Mouse (Mus musculus) heart, adult 18-20 months (tissue): Measurements from ENCODE around the gene Bcam. TPM values are rescaled to one million over a fixed set of nuclear protein-coding genes. Genes with fewer than 3 reads are reported as not detected.

Experiments used
- DNase-seq, 2 experiments: peaks; one replicate each; pipeline ENCODE4 v3.0.0; 2021 to 2022; ENCODE audit warnings: mixed read lengths in 1 of 2
- total RNA-seq, 2 experiments: library from RNA; stranded (reverse); gene quantifications; 2 replicates each; pipeline ENCODE4 v1.2.3; 2021

Gene Bcam
- total RNA-seq, 2 experiments from 2014 or later = 192 to 199 TPM

DNA sequence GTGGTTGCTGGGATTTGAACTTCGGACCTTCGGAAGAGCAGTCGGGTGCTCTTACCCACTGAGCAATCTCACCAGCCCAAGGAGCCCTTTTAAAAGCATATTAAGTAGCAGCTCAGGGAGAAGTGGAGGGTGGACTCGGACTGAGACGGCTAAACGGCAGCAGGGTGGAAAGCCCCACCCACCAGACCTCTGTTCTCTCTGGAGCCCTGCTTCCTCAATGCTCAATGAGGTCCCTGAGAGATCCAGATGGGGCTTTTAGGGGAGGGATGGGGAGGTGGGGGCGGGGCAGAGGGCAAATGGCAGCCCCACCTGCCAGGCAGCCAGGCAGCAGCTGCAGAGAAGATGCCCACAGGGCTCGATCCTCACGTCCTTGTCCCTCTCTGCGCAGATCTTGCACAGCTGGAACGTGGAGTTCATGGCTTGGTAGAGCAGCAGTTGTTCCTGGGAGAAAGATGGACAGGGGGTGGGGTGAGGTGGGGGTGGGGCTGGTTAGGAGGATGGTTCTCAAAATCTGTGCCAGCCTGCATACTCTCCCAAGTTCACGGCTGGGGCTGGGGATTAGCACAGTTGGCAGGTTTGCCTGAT, 15.2 kb upstream of the Bcam start:
- DNase-seq = no peak

DNA sequence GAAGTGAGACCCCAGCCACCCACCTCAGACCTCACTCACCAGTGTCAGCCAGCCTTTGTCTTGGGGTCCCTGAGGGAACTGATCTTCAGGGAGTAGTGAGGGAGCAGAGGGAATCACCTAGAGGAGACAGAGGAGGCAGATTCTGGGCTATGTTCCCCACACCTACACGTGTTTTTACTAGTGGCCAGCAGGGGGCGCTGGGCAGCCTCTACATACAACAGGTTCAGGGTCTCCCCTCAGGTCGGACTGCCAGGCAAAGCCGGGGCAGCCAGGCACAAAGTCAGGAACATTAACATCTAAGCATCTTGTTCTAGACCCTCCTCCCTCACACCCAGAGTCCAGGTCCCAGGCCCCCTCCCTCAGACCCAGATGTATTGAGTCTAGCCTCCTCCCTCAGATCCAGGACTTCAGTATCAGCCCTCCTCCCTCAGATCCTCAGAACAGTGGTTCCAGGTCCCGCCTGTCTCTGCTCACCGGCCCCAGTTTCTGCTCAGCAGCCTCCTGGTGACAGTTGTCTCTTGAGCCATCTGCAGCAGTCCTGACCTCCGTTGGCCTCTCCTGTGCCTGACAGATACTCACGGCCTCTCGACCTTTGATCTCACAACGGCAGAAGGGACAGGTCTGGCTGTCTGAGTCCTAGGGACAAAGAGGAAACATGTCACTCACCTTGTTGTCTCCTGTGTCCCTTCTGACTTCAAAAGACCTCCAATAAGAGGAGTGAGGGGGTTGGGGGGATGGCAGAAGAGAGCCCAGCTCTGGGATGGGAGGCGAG, 14.1 kb upstream of the Bcam start:
- no peak for DNase-seq

DNA sequence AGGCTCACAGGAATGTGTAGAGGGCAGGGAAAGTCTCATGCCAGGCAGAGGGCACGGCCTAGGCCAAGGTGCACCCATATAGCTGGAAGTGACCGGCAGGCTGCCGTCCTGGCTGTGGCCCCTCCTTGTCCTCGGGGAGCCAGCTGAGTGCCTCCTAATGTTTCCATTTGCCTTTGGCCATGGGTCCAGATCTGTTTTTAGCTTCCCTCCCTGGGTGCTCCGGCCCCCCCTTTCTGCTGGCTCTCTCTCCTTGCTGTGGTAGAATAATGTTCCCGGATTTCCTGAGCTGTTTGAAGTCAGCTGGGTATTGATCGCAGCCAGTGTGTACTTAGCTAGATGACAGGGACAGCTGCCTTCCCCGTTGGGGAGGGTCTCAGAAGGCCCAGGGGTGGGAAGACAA, 12.8 kb upstream of the Bcam start:
- peak; percentile 83 to 89 for DNase-seq

DNA sequence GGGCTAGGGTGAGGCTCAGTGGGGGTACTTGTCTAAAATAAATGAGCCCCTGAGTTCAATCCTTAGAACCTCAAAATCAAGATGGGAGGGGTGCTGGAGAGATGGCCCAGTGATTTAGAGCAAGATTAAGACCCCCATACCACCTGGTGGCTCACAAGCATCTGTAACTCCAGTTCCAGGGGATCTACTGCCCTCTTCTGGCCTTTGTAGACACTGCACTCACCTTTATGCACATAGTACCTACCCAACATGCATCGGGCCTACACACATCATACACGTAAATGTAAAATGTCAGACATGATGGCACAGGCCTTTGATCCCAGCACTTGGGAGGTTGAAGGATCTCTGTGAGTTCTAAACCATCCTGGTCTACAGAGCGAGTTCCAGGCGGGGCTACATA, 11.8 kb upstream of the Bcam start:
- DNase-seq = peak in 1 of 2 experiments; percentile 31

DNA sequence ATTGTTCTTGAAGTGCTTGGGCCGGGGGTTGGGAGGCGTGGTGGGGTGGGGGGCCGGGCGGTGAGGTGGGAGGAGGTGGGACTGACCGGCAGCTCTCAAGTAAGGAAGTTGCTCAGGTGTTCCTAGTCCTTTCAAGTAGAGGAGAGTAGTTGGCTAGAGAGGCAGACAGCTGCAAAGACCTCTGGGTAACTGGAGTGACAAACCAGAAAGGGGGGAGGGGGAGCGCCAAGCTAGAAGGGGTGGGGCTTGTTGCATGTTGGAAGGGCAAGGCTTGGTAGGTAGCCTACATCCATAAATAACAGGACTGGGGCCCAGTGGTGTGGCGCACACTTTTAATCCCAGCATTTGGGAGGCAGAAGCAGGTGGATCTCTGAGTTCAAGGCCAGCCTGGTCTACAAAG, 10.9 kb upstream of the Bcam start:
- DNase-seq = no peak

DNA sequence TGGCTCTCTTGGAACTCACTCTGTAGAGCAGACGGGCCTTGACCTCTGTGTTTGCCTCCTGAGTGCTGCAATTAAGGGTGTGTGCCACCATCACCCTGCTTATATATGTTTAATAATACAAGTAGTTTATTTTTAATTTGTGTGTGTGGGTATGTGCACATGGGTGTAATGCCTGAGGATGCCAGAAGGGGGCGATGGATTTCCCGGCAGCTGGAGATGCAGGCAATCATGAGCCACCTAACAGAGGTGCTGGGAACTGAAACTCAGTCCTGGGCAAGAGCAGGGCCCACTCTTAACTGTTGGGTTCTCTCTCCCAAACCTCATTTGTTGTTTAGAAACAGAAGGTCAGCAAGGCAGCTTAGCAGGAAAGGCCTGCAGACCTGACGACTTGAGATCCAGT, 9.1 kb upstream of the Bcam start:
- DNase-seq = no peak

DNA sequence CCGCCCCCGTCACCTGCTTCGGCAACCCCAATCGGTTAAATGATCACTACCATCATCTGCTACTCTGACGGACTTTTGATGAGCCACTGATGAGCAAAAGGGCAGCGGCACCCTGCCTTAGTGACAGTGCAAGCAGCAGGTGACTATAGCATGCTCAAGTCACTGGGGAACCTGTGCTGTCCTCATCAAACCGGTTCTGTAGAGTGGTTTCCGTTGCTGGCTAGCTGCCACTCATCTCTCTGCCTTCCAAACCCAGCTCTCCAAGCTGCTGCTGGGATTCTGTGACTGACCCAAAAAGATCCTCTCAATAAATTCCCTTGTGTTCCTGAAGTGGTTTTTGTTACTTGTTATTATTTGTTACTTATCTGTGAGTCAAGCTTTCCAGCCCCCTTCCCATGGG, 7.8 kb upstream of the Bcam start:
- no peak for DNase-seq

DNA sequence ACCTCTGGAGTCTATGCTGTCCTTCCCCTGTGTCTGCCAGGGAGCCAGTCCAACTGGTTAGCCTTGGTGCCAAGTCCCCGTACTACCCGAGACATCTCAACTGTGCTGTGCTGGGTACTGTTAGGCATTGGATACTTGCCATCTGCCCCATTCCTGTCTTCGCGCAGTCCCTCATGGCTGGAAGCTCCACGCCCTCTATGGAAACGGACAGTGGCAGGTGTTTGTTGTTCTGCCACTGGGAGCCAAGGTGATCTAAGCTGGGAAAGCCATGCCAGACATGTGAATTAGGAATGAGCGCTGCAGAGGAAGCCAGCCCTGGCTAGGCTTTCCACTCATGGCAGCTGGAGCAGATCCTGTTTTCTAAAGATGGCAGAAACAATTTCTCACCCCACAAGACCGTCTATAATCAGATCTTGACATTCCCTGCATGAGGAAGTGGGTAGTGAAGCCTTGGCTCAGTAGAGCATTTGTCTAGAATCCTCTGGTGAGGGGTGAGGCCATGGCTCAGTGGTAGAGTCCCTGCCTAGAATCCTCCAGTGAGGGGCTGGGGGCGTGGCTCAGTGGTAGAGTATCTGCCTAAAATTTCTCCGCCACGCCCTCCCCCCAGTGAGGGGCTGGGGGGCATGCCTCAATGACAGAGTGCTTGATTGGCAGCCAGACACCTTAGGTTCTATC, 6.4 kb upstream of the Bcam start:
- DNase-seq = peak; percentile 71 to 87

DNA sequence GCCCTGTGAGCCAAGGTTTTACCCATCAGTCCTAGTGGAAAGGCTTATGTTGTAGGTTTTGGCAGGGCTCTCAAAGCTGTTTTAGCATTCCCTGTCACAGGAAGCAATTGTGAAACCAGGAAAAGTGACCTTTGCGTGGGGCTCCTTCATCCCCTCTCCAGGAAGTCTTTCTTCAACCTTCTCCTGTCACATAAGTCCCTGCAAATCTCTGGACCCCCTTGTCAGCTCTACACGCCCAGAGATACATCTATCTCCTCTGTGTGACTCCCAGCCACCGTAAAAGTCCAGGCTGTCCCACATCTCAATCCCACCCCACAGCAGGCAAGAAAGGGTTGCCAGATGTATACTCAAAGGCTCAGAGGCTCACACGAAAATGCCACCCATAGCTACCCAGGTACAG, 866 bp upstream of the Bcam start:
- no peak for DNase-seq

DNA sequence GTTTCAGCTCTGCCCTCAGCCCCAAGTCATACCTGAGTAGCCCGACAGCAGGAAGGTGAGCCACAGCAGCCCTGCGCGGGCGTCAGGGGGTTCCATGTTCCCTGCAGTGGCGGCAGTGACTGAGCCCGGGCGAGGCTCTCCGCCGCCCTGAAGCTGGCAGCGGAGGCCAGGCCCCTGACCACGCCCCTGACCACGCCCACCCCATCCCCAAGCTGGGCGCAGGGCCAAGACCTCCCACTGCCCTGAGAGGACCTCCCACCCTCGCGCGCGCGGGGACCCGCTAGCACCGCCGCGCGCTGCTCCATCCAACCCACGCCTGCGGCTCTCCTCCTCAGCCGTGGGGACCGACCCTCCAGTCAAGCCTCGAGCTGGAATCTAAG, 451 bp downstream of the Bcam start:
- peak; percentile 93 to 94 for DNase-seq

DNA sequence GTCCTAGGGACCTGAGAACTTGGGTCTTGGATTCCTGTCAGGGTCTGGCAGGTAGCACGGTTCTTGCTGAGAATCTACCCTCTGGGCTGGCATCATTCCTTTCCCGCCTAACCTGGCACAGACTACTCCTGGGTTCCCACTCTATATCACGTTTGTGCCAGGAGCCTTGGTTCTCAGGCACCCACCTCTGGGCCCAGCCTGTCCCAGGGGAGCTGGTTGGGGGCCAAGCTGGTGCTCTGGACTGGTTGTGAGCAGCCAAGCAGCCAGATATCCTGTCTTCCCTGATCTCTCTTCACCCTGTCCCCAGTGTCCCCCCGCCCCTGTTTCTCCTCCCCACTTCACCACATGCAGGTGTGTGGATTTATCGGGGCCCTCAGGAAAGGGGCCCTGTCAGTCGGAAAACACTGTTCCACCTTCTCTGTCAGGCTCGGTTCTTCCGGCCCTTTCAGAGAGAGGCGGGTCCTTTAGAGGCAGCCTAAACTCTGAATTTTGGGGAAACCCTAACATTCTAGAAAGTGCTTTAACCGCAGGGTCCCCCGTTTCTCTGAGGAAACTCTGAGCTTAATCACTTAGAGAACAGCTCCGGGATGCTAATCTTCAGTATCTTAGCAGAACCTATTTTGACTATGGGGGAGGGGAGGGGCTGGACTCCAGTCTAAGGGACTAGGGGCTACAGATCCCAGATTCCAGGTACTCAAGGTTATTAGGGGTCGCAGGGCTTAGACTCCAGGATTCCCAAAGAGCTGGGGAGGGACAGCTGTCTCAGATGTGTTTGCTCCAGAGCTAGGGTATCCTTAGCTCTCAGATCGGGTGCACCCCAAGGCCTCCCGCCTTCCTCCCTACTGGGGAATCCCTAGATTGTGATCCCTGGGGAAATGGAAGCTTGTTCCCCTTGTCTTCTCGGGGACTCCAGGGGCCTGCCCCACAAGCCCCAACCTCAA, 1.1 kb downstream of the Bcam start:
- DNase-seq = peak in 1 of 2 experiments; percentile 33

DNA sequence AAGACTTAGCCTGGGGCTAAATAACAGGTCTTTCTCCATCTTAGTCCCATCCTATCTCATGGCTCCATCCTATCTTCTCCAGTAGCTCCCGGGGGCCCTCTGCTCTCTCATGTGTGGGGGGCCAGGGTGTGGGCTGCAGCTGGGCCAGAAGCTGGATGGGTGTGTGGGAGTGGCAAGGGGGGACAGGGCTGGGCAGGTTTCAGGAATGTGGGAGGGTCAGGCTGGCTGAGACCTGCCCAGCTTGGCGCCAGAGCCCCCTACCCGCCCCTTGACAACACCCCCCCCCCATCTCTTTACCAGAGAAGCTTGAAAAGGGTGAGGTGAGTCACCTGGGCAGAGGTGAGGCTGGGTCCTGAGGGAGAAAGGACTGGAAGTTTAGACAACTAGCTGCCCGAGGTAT, 1.8 kb downstream of the Bcam start:
- no peak for DNase-seq

DNA sequence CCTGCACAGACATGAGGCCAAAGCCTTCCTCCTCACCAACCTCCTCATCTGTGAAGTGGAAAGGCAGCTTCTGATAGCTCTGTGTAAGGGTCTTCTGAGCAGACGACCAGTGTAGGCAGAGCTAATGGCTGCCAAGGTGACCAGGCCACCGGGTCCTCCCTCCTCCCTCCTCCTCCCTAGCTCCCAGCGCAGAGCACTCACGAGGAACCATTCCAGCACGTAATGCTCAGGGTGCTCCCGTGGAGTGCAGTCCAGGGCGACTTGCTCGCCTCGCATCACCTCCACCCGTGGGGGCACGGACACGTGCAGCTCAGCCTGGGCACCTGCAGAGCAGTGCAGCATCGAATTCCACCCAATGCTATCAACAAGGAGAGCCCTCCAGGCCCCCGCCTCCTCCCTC, 2.6 kb downstream of the Bcam start:
- DNase-seq = peak in 1 of 2 experiments; percentile 43

DNA sequence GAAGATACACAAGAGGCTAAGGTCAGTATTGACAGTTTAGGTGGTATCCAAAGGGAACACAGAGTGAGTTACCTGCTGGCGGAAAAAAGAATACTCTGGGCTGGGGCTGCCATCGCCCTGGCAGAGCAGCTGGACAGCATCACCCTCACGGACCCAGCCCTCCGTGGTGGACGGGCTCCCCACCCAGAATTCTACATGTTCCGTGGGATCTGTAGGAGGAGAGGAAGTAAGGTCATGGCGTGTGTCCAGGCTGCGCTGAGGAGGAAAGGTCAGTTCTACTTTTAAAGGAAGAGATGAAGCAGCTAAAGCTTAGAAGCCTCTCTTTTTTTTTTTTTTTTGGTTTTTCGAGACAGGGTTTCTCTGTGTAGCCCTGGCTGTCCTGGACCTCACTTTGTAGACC, 6.2 kb downstream of the Bcam start:
- DNase-seq = peak in 1 of 2 experiments; percentile 70

DNA sequence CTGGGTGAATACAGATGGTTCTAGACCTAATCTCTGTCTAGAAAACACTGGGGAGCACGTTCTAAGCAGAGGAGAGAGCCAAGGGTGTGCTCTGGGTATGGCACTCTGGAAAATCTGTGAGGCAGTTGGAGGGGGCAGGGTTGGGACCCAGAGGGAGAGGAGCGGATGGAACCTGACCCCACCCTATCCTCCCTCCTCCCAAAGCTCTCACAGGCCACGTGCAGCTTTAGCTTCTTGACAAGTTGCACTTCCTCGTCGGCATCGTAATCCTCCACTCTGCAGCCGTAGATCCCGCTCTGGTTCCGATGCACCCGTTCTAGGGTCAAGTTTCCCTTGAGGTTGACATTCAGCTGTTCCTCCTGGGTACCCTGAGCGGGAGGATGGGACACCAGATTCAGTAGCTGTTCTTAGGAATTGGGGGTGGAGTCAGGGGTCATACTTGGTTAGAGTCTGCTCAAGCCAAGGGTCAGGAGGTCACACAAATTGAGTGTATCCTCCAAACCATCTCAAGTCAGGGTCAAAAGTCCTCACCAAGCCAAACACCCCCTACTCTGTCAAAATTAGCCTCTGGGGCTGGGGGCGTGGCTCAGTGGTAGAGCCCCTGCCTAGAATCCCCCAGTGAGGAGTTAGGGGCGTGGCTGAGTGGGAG, 6.9 kb downstream of the Bcam start:
- peak in 1 of 2 experiments; percentile 82 for DNase-seq

DNA sequence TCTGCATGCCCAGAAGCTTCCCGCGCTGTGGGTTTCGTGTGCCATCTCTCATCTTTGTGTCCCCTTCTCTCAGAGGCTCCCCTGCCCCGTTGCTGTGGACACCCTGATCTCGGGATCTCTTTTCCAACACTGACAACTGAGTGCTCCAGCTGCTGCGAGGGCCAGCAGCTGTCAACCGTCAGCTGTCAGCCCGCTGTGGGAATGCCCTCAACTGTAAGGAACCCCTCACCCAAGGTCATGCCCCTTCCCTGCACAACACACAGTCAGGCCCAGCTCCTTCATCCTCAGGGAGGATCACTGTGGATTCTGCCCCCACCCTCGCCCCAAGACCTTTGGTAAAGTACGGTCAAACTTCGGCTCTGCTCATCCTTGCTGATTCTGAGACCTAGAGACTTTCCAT, 8.5 kb downstream of the Bcam start:
- no peak for DNase-seq

DNA sequence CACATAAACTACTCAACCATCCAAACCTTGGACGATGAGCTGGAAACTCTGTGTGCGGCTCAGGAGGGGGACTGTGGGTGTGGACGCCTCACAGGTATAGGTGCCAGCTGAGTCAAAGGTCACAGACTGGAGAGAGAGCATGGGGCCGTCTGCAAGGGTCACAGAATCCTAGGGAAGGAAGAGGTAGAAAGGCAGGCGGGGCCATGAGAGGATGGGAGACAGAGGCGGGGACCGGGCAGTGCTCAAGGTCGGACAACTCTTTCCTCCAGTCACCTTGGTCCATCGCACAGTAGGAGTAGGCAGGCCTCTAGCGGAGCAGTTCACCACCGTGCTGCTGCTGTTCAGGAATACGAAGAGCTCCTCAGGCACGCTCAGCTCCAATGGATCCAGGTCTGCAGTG, 10.8 kb downstream of the Bcam start:
- DNase-seq = peak in 1 of 2 experiments; percentile 53

DNA sequence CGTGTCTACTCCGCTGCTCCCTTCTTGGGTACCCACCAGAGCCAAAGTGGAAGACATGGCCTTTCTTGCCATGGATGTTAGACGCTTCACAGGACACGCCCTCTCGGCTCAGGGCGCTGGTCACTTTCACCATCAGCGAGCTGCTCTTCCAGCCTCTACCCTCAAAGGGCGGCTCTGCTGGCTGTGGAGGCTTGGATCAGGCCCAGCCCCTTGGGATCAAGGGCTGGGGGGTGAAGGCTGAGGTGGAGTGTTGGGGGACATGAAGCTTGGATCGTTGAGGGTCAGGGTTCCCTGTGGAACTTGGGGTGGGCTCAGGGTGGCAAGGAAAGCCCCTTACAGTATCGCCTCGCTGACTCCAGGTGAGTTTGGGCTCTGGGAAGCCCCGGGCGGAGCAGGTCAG, 12.2 kb downstream of the Bcam start:
- no peak for DNase-seq

DNA sequence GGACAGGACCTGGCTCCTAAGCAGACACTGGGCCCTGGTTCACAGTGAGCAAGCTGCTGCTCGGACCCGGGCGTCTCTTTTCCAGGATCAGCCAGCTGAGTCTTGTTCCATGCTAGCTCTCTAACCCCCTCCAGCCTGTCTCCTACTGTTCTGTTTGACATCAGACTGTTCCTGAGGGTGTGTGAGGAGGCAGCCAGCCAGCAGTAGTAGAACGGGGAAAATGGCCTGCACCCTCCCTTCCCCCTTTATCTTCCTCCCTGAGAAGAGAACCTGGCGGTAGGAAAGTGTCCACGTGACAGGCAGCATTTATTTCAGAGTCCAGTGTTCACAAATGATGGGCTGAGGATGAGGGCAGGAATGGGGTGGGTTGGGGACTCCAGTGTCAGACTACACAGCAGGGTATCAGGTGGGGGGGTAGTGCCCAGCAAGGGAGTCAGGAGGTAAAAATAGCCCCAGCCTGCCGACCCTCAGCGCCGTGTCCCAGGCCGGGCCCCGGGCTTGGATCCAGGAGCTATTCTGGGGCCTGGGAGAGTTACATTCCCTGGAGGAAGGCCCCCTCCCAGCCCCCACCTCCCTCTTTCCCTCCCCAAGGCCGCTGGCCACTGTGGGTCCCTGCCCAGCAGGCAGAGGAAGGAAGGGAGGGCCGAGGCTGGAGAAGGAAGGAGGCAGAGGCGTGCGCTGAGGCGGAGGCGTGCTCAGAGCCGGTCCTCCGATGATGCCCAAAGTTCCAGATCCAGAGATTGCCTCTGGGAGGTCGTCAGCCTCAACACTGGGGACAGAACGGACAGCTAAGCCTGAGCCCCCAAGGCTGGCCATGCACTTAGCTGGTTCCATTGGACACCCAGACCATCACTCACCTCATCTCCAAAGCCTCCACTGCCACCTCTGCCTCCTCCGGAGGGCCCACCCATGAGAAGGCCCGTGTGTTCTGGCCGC, 14.7 kb downstream of the Bcam start:
- DNase-seq = peak; percentile 89 to 93

DNA sequence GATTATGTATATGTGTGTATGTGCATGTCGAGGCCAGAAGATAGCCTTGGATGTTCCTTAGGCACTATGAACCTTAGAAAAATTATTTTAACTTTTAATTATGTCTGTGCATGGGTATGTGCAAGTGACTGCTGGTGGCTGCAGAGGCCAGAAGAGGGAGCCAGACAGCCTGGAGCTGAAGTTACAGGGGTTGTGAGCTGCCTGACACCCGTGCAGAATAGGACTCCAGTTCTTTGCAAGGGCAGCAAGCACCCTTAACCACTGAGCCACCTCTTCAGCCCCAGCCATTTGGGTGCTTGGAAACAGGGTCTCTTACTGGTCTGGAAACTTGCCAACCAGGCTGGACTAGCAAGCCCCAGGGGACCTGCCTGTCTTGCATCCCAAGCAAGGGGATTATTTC, 15.8 kb downstream of the Bcam start:
- no peak for DNase-seq

DNA sequence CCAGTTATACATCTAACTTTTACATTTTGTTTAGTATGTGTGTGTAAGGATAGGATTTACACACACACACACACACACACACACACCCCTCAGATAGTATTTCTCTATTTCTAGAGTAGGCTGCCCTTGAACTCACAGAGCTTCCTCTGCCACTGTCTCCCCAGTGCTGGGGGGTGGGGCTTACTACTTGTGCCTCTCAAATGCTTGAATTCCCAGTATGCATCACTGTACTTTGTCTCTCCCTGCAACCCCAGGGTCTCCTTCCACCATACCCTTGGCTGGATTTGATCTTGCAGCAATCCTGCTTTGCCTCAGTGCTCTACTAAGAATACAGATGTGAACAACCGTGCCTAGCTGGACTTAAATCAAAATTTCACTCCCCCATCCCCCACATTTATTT, 16.8 kb downstream of the Bcam start:
- DNase-seq = no peak
